Mouse (Mus musculus) CD4-positive helper T cell, adult 2 months (primary cell): ENCODE results near the gene Wee2.

ENCODE experiments used
- DNase-seq: peaks from one replicate; pipeline ENCODE4 v3.0.0-alpha.2; 2012; ENCODE audit warnings: low read depth, missing footprints, low spot score

Wee2 gene

DNA sequence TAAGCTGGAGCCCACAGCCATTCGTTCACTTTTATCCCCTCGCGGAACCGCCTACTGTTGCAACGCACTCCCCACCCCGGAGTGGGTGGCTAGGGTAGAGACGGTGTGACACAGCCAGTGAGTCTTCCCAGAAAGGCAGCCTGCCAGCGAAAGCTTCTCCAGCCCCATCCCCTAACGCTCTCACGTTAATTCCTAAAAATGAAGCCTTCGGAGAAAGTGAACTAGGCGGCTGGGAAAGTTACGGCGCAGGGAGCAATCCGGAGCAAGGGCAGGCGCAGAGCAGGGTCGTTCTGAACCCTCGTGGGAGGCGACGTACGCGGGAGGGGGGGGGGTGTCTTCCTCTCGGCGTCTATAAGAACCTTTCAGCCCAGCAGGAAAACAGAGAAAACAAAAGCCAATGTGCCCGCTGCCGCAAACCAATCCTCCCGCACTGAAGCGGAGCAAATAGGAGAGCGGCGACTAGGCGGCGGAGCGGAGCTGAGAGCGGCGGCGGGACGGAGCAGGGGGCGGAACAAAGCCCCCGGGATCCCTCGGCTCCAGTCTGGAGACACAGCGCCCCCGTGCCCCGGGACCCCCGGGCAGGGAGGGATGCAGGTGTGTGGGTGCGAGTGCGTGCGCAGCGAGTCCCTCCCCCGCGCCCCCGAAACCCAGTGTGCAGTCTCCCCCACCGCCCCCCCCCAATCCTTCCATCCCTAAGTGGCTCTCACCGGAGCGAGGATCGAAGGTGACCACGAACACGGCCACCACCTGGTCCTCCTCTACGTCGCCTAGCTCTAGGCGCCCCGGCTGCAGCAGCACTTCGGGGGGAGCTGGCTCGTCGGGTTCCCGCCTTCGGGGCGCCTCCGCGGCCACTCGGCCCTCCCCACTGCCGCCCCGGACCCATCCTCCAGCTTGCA lies 3.5 kb upstream of the Wee2 start:
- peak; percentile 58 for DNase-seq

- peak; percentile 82 for DNase-seq
These were observed 2.8 kb upstream of the Wee2 start, which contains the start of gene E330009J07Rik for GRCm38 (mm10) chr6:40436047-40436483. E330009J07Rik (minus strand) TSS chr6:40436135.

DNA sequence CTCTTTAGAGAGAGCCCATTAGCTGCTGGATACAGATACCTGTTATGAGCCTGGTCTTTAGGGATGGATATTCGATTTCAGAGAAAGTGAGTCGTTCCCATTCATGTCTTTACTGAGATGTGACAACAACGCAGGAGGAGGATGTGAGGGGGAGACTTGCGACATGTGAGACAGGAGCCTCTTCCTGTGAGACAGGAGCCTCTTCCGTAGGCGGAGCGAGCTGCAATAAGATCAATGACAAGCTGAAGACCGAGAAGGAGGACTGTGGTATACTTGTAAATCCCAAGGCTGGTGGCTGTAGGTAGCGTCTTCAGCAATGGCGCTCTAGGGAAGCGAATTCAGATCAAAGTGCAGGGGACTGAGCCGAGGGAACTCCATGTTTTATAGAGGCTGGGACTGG lies 843 bp downstream of the Wee2 start:
- DNase-seq, result peak; percentile 83

DNA sequence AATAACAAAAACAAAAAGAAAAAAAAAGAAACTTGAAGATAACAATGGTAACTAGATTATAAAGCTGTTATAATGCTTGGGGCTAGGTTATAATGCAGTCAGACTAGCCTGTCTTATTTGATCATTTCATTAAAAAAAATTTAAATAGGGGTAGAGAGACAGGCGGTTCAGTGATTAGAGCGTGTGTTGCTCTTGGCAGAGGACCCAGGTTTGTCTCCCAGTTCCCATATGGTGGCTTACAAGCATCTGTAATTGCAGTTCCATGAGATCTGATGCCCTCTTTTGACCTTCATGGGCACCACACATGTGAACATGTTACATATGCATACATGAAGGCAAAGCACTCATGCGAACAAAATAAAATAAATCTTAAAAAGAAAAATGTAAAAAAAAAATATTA lies 2.4 kb downstream of the Wee2 start:
- no peak for DNase-seq

GRCm38 (mm10) chr6:40441755-40442154 lies 2.9 kb downstream of the Wee2 start:
- peak; percentile 21 for DNase-seq

DNA sequence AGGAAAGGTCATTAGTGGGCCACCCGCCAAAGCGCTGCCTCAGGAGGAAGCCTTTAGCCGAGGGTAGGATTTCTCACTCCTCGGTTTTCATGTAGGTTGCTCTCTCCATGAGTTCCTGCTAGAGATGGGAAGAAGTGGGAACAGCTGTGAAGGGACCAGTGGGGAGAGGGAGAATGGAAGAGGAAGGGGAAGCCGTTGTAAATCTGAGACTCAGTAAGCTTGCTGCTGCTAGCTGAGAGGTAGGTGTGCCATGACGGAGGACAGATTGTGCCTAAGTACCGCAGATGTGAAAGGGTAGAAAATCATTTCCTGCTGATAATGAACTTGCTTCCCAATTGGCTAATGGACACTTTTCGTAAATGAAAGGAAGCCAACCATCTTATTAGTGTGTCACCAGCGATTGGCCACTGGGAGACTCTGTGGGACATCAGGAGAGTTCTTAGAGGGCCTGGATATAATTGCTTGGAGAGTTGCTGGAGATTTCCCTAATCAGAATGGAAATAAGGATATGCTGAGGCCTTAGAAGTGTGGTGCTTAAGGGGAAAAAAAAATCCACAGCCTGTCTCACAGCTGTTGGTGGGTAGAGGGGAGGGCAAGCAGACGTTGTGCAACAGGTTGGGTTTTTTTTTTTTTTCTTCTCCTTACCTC lies 4.5 kb downstream of the Wee2 start:
- no peak for DNase-seq

DNA sequence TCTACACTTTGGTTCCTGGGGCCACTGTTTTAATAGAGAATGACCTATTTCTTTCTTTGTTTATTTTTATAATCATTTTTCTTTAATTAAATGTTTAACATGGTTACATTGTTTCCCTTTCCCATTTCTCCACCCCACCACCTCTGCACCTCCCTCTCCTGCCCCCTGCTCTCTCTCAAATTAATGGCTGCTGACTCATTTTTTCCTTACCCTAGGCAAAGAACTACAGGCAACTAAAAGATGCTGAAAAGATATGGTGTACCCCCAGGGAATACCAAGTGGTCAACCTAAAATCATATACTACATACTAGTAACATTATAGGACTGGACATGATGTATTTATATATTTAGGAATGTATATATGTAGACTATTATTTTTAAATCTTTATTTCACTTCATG lies 9.7 kb downstream of the Wee2 start:
- no peak for DNase-seq

DNA sequence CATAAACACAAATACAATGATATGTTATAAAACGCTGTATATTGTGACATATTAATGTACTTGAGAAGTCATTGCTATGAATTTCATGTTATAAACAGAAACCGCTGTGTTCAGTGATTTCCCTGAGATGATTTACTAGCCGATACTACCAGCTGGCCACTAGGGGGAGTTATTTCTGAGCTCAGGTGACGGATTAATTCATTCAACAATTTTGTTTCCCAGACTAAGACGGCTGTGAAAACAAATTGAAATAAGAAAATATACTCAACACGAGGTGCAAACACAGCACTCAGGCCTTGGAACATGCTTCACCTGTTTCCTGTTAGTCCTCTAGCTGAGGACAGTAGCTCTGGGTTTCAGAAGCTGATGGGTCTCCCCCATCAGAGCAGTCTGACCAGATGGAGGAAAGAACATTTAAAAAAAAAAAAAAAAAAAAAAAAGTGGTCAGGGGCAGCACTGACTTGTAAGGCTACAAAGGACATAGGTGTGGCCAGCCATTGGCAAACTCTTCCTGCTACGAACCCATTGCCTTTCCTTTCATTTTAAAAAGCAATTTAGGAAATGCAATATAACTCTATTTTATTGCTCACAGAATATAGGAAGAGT lies 15.7 kb downstream of the Wee2 start:
- DNase-seq, result peak; percentile 29

- DNase-seq, result peak; percentile 13
These were observed 26.8 kb downstream of the Wee2 start for GRCm38 (mm10) chr6:40465710-40466109.

DNA sequence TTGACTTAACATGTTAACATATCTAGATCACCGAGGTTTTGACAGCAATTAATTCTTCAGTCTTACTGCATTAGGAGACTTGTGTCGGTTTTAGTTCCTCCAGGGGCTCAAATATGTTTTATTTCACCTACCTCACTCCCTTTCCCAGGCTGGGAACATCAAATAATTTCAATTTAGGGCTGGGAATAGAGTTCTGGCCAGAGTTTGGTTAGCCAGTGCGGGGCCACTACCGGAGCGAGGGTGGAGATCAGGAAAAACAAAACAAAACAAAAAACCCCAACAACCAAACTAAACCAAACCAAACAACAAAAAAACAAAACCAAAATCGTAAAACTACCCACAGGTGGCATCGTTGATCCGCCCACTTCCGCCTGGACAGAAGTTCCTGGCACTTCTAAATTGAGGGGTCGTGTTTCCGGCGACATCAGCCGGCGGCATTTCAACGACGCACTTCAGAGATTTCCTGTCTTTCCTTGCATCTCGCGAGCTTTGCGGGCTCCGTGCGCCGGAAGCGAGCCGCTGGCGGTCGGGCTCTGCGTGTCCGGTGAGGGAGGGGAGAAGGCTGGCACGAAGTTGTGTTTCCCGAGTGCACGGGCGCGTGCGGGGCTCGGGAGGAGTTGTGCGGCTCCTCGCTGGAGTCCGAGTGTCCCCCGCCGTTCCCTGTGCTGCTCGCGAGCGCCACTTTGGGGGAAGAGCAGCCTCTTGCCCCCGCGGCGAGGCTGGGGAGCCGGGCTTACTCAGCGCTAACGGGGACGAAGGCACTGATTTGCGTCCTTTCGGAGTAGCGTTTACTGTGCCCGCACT lies 32.2 kb downstream of the Wee2 start, which contains the start of gene Ssbp1:
Gene Ssbp1 (plus strand): TSS at position 437 of the 804 bp plus-strand sequence.
- peak; percentile 96 for DNase-seq

GRCm38 (mm10) chr6:40471720-40472010 lies 32.8 kb downstream of the Wee2 start:
- no peak for DNase-seq

DNA sequence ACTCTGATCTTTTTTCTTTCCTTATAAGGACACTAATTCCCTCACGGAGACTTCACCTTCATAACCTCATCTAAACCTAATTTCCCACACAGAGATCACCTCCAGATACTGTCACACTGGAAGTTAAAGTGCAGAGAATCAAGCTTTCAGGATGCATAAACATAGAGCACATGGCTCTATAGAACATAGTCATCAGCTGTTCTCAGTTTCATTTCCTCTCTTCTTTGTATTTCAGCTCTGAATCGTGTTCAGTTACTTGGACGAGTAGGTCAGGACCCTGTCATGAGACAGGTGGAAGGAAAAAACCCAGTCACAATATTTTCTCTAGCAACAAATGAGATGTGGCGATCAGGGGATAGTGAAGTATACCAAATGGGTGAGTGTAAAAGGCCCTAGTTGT lies 37.2 kb downstream of the Wee2 start:
- DNase-seq, result no peak

GRCm38 (mm10) chr6:40479705-40480104 lies 40.8 kb downstream of the Wee2 start:
- DNase-seq, result peak; percentile 23

DNA sequence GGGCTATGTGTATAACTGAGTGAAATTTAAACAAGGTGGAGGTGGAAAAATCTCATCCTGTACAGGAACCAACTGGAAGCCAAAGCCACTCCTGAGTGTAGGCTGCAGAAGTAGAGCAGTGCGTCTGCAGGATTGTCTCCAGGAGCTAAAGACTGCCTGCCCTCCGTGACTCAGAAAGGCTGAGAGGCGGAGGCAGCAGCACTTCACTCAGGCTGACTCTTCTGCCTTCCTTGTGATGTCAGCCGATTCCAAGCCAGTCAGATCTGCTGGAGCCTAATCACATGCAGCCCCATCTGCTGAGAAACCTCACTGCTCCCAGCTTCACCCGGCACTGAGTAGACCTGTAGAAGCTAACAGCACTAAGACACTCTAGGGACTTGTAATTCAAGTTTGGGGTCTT lies 43.4 kb downstream of the Wee2 start:
- no peak for DNase-seq

GRCm38 (mm10) chr6:40490933-40491332 lies 52.0 kb downstream of the Wee2 start, which contains the start of gene Tas2r137:
Tas2r137 (plus strand) TSS chr6:40491233.
- DNase-seq, result no peak

GRCm38 (mm10) chr6:40493229-40493628 lies 54.3 kb downstream of the Wee2 start, which contains the start of gene Tas2r108:
Tas2r108 (plus strand) TSS chr6:40493529.
- no peak for DNase-seq
